Mouse (Mus musculus) hindbrain, embryonic 15.5 days (tissue): ENCODE results near the gene Omt2b. TPM values are rescaled to one million over a fixed set of nuclear protein-coding genes. Genes with fewer than 3 reads are reported as not detected.
"Not testable (repeated sequence)": the region's sequence is repeated elsewhere in the genome, so short reads cannot be mapped to it uniquely, and the experiment has no call there.

Source experiments
- ATAC-seq: fragments of 200-750 bp; cut with Nextera tagmentation; 2 replicates; pipeline ENCODE4 v1.8.0; 2017; ENCODE audit warnings: low read depth, moderate number of reproducible peaks, moderate TSS enrichment; ENCODE audit not compliant: low FRiP score
- H3K27ac ChIP-seq: fragments of 300-500 bp; sonication (generic); replicated peaks from 2 replicates; pipeline ENCODE4 v1.5.1; 2015; ENCODE audit warnings: mild to moderate bottlenecking, inconsistent platforms
- H3K27me3 ChIP-seq: fragments of 300-500 bp; sonication (generic); 2 replicates; pipeline ENCODE4 v1.6.1; 2015; ENCODE audit warnings: control low read depth, inconsistent platforms
- H3K36me3 ChIP-seq: fragments of 300-500 bp; sonication (generic); 2 replicates; pipeline ENCODE4 v1.6.1; 2015; ENCODE audit warnings: control low read depth, inconsistent platforms
- H3K4me1 ChIP-seq: fragments of 300-500 bp; sonication (generic); replicated peaks from 2 replicates; pipeline ENCODE4 v1.6.1; 2015; ENCODE audit warnings: control low read depth, inconsistent platforms
- H3K4me2 ChIP-seq: fragments of 300-500 bp; sonication (generic); 2 replicates; pipeline ENCODE4 v1.6.1; 2015; ENCODE audit warnings: moderate library complexity, mild to moderate bottlenecking, inconsistent platforms
- H3K4me3 ChIP-seq: fragments of 300-500 bp; sonication (generic); 2 replicates; pipeline ENCODE4 v1.5.1; 2015; ENCODE audit warnings: mild to moderate bottlenecking, inconsistent platforms
- H3K9ac ChIP-seq: fragments of 300-500 bp; sonication (generic); 2 replicates; pipeline ENCODE4 v1.6.1; 2015; ENCODE audit warnings: inconsistent platforms
- H3K9me3 ChIP-seq: fragments of 300-500 bp; sonication (generic); 2 replicates; pipeline ENCODE4 v1.6.1; 2016; ENCODE audit warnings: control low read depth, inconsistent platforms
- WGBS: fragments of 180-500 bp; shearing (Covaris S2); methylation state at CpG from one replicate; pipeline ENCODE4 v1.1.7; 2015; 5-methylcytosine and 5-hydroxymethylcytosine counted together
- polyA plus RNA-seq: library from polyadenylated mRNA; unstranded; fragments of >200 nt; fragmentation: Nextera tagmentation; extraction: Ambion mirVana; gene quantifications from 2 replicates; pipeline ENCODE4 v1.2.1, GENCODE M21; 2015

The Omt2b gene
- polyA plus RNA-seq, 1 experiment from 2014 or later, result not detected

DNA sequence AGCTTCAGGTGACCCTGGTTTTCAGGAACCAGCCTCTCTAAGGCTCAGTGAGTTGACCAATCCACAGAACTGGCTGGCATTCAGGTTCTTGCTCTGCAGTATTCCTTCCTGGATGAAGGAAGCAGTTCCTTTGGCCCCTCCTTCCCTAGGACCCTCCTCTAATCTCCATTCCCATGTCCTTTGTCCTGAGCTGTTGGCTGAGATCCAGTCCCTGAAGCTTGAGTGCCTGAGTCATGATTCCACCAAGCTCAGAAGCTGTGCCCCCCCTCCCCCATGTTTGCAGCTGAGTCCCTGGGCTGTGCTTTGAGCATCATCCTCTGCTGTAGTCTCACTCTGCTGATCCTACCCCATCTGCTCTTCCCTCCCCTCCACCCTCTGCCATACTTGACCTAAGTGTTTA lies 9.7 kb downstream of the Omt2b start:
- not testable (repeated sequence) for H3K4me1 ChIP-seq, H3K27me3 ChIP-seq, H3K4me3 ChIP-seq, H3K36me3 ChIP-seq, H3K9ac ChIP-seq, H3K27ac ChIP-seq, H3K9me3 ChIP-seq, ATAC-seq, H3K4me2 ChIP-seq

DNA sequence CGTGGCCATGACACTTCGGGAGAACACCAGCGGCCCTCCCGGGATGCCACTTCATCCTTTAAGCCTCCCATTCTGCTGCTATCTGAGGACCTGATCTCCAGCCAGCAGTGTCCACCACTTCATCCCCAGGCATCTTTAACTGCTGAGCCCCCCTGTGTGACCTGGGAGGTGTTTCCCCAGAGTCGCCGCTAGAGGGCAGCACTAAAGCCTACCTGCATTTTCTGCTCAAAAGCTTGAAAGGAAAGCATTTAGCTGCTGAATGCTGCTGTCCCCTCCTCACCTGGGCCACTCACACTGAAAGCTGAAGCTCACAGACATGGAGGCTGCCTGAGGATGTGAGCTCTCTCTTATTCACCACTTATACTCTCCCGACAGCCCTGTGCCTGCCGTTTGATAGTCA lies 12.9 kb downstream of the Omt2b start:
- 18% methylated on average over 8 of the region's 8 CpGs for WGBS
- H3K4me2 ChIP-seq, result 0 out of 2 replicates have a peak overlapping the region, but pooled peaks have one; percentile 28
- H3K9me3 ChIP-seq, H3K27ac ChIP-seq, ATAC-seq, H3K4me3 ChIP-seq, H3K27me3 ChIP-seq, H3K36me3 ChIP-seq, H3K4me1 ChIP-seq, H3K9ac ChIP-seq: not testable (repeated sequence)

DNA sequence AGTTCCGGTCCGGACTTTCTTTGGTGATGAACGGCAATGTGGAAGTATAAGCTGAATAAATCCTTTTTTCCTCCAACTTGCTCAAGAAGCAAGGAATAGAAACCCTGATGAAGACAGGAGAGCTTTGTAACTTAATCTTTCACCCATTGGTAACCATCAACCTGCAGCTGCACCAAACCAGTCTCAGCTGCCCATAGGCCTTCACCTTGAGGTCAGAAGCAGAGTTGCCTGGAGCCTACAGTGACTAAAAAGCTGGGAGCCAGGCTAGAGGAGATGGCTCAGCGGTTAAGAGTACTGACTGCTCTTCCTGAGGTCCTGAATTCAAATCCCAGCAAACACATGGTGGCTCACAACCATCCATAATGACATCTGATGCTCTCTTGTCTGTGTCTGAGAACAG lies 15.1 kb downstream of the Omt2b start:
- not testable (repeated sequence) for H3K27ac ChIP-seq, H3K9ac ChIP-seq, H3K36me3 ChIP-seq, H3K9me3 ChIP-seq, H3K4me1 ChIP-seq, H3K4me2 ChIP-seq, ATAC-seq, H3K4me3 ChIP-seq, H3K27me3 ChIP-seq
- 95% methylated on average over 4 of the region's 4 CpGs for WGBS

DNA sequence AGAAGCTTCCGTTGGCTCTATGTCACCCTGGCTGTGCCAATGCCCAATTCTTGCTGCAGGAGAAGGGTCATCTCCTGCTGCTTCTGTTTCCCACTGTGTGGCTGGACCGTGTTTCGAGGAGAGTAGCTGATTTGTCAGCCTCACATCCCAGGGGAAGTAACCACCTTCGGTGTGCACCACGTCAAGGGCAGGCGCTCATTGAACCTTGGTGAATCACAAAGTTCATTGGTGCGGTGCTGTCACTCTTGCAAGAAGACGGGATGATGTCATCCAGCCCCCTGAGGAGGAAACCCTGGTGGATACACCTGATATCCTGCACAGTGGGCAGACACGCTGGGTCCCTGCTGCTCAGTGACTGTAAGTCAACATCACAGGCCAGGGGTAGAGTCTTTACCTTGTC lies 15.7 kb downstream of the Omt2b start:
- not testable (repeated sequence) for H3K9ac ChIP-seq, H3K27ac ChIP-seq, H3K4me2 ChIP-seq, H3K4me1 ChIP-seq, H3K9me3 ChIP-seq, ATAC-seq, H3K27me3 ChIP-seq, H3K36me3 ChIP-seq, H3K4me3 ChIP-seq
- WGBS, result 90% methylated on average over 9 of the region's 9 CpGs

DNA sequence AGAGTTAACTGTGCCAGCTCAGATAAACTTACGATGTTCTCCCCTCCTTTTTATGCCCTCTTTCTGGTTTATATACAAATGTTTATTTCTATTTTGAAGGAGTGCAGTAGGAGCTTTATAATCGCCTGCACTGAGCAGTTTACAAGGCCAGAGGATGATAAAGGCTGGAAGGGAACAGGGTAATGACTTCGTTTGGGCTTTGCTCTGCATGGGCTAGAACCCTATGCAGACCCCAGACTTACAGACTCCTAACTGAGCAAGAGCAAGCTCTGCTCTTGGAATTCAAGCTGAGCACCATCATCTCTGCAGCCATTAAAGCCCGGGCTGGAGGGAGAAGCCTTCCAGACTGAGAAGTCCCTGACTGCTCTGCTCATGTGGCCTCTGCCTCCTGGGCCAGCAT lies 17.8 kb downstream of the Omt2b start:
- H3K4me3 ChIP-seq, H3K9me3 ChIP-seq, H3K4me2 ChIP-seq, H3K27me3 ChIP-seq, H3K27ac ChIP-seq, H3K4me1 ChIP-seq, ATAC-seq, H3K36me3 ChIP-seq, H3K9ac ChIP-seq: not testable (repeated sequence)
- 81% methylated on average over 4 of the region's 4 CpGs for WGBS

DNA sequence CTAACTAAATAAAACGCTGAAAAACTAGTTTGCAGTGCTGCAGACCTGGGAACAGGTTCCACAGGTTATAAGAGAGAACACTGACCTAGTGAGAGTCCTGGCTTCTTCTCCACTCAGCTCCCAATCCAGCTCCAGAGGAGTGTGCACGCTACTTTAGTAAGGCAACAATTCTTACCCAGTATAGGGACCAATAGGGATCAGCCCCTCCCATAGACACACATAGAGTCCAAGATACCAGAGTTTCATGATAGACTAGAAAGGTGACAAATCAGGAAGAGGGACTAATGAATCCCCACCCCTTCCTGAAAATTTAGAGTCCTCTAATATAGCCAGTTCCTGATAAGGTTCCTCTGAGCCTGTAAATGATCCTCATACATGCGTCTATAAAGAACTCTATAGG lies 19.6 kb downstream of the Omt2b start:
- Histone ChIP-seq H3K9me3 (no peaks in the 10 kb centered on the region), H3K27me3 (no peaks in the 10 kb centered on the region), H3K27ac (no peak overlapping the region), H3K9ac (no peak overlapping the region), H3K4me3 (no peak overlapping the region), H3K4me1 (no peaks in the 10 kb centered on the region), H3K36me3 (no peaks in the 10 kb centered on the region), H3K4me2 (no peak overlapping the region)
- WGBS, result 74% methylated on average over 3 of the region's 3 CpGs
- no peak for ATAC-seq

DNA sequence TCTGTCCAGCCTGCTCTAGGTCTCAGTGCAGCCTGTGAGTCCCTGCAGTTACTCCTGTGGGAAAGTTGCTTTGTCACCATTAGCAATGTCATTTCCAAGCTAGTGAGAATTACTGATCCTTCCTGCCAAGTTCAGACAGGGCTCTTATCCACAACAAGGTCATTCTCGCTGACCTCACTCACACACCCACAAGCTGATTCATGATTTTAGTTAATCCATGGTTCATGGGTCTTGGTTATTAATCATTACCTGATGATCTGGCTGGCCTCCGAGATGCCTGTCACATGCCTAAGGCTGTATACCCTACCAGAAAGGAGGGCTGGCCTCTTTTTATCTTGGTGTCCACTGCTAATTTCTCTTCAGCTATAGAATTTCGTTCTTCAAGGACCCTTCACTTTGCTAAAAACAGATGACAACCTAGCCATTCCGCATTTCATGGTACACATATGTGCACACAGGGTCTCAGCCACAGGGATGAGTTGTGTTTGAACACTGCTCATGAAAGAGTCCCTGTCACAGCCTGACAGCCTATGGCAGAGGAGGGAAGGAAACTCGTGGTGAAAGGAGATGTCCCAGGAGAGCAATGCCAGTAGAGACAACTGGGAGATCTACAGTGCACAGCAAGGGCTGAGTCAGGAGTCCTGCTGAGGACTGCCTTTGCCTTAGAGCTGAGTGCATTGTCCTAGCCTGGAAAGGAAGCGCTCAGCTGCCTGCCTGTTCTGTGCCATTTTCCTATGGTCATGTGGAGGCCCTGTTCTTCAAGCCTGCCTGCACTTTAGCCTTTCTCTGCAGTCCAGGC lies 21.0 kb downstream of the Omt2b start:
- H3K36me3 ChIP-seq, ATAC-seq, H3K9me3 ChIP-seq, H3K4me2 ChIP-seq, H3K9ac ChIP-seq, H3K4me3 ChIP-seq, H3K27ac ChIP-seq, H3K27me3 ChIP-seq, H3K4me1 ChIP-seq: not testable (repeated sequence)
- WGBS, result 75% methylated on average over 6 of the region's 6 CpGs

DNA sequence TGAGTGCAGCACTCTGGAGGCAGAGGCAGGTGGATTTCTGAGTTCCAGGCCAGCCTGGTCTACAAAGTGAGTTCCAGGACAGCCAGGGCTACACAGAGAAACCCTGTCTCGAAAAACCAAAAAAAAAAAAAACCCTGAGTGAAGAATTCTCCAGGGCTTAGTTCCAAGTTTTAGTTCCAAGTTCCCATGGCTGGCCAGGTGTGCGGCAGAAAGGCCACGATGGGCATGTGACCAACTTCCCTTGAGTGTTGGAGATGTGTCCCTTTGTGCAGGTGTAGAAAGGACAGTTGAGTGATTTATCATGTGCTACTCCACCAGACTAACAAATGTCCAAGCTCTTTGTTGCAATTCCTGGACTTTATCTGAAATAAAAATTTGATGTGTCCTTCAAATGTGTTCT lies 21.8 kb downstream of the Omt2b start:
- H3K4me3 ChIP-seq, H3K27me3 ChIP-seq, H3K9ac ChIP-seq, H3K27ac ChIP-seq, ATAC-seq, H3K4me1 ChIP-seq, H3K4me2 ChIP-seq, H3K36me3 ChIP-seq, H3K9me3 ChIP-seq: not testable (repeated sequence)
- 90% methylated on average over 3 of the region's 3 CpGs for WGBS

DNA sequence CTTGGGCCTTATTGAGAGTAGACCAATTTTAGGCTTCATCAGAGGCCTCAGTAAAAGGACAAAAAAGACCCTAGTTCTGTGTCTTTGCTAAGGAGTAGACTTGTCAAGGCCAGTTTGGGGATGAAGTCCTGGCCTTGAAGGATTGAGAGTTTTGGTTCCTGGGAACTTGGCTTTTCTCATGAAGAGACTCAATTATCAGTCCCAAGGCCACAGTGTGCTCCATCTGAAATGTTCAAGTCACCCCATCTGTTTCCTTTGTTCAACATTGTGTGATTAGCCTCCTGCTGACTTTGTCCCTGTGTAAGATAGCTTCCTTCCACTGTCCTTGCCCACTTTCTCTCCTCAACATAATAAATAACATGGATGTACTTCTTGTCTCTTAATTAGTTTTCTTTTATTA lies 22.6 kb downstream of the Omt2b start:
- H3K9me3 ChIP-seq, H3K36me3 ChIP-seq, H3K4me3 ChIP-seq, ATAC-seq, H3K27me3 ChIP-seq, H3K9ac ChIP-seq, H3K4me2 ChIP-seq, H3K27ac ChIP-seq, H3K4me1 ChIP-seq: not testable (repeated sequence)

DNA sequence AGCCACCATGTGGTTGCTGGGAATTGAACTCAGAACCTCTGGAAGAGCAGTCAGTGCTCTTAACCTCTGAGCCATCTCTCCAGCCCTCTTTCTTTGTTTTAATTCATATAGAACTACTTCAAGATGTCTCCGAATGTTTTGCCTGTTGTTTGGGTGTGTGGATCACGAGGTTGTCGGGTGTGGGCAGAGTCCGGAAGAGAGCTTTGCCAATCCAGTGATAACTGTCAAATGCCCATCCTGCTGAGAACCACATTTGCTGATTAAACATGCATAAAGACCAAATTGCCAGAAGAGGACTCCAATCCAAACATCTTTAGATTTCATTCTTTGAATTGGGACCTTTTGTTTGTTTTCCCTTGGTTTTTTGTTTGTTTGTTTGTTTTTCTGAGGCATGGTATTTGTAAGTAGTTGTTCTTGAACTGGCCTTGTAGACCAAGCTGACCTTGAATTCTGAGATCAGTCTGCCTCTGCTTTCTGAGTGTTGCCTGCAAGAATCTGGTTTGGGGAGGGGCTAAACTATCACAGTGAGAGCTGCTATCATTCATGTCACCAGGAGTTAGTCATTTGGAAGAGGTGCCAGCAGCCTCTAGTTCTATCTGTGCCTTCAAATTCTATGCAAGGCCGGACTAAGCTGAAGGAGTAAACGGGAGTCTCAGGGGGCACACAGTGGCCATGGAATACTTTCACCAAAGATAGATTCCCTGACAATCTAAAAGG lies 24.3 kb downstream of the Omt2b start:
- Histone ChIP-seq H3K9me3 (no peaks in the 10 kb centered on the region), H3K27ac (no peak overlapping the region), H3K4me1 (no peaks in the 10 kb centered on the region), H3K36me3 (no peaks in the 10 kb centered on the region), H3K4me2 (no peak overlapping the region), H3K4me3 (no peak overlapping the region), H3K27me3 (no peaks in the 10 kb centered on the region), H3K9ac (no peak overlapping the region)
- no peak for ATAC-seq
- WGBS, result 85% methylated on average over 6 of the region's 6 CpGs

DNA sequence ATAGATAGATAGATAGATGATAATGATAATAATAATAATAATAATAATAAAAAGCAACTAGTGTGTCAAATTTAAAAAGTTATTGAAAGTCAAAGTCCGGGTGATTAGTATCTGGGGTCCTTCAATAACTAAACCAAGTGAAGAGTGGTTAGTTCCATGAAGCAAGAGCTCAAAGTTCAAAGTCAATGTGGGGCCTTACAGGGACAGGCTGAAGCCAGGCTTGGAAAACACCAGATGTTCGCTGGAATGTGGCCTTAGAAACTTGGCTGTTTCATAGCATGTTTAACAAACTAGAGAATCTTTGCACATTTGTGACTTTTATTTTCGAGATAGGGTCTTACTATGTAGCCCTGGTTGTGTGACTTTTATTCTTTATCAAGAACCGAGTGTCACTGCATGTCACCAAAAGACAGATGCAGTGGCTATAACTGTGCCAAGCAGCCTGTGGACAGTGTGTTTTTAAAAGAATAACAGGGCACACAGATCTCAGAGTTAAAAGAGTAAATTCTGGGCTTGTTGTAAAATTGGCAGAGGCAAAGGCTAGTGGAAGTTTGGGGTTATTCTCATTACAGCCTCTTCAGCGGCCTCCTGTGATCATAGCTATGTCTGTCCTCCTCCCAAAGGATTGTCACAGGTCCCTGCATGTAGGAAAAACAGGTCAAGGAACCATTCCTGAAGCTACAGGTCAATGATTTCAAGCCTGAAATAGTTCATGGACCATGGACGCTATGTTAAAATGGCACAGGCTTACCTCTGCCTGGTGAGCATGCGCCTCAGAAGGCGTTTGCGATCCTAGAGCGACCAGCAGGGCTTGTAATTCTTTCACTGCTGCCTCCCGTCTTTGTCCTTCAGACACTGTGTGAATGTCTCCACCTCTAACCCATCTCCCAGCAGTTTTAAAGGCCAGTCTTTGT lies 27.5 kb downstream of the Omt2b start:
- no peak for ATAC-seq
- H3K36me3 ChIP-seq, result no peaks in the 10 kb centered on the region
- H3K27me3 ChIP-seq, result no peaks in the 10 kb centered on the region
- H3K4me2 ChIP-seq, result no peak overlapping the region
- H3K4me1 ChIP-seq, result no peaks in the 10 kb centered on the region
- H3K27ac ChIP-seq, result no peak overlapping the region
- no peaks in the 10 kb centered on the region for H3K9me3 ChIP-seq
- no peak overlapping the region for H3K9ac ChIP-seq
- no peak overlapping the region for H3K4me3 ChIP-seq
- 80% methylated on average over 11 of the region's 11 CpGs for WGBS

DNA sequence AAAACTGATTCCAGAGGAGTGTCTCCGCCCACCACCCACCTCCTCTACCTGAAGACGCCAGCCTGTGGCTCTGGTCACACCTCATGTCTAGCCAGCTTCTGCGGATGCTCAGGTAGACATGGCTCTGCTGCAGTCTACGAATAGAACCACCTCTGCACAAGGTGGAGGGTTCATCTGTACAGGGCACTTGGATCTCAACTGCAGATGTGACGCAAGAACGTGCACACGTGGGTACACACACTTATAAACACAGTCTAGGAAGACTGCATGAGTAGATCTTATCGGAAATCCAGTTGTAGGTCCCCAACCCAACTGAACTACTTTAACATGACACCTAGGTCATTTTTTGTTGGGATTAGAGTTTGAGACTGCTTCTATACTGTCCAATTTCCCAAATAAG lies 28.2 kb downstream of the Omt2b start, which contains the start of gene Gsta2:
Gene Gsta2 (minus strand): TSS at position 178 of the 400 bp plus-strand sequence.
- no peak within 1 kb of the TSS for H3K4me3 ChIP-seq
- H3K4me2 ChIP-seq, result no peak within 1 kb of the TSS
- H3K9me3 ChIP-seq, result no peaks in the 10 kb centered on the region
- H3K27me3 ChIP-seq, result no peaks in the 10 kb centered on the region
- H3K27ac ChIP-seq, result no peak within 1 kb of the TSS
- H3K4me1 ChIP-seq, result no peaks in the 10 kb centered on the region
- no peak for ATAC-seq
- 89% methylated on average over 8 of the region's 8 CpGs for WGBS
- H3K36me3 ChIP-seq, result no peaks in the 10 kb centered on the region
- H3K9ac ChIP-seq, result no peak within 1 kb of the TSS
